Mouse (Mus musculus): Measurements from ENCODE around the gene Samm50.

DNA sequence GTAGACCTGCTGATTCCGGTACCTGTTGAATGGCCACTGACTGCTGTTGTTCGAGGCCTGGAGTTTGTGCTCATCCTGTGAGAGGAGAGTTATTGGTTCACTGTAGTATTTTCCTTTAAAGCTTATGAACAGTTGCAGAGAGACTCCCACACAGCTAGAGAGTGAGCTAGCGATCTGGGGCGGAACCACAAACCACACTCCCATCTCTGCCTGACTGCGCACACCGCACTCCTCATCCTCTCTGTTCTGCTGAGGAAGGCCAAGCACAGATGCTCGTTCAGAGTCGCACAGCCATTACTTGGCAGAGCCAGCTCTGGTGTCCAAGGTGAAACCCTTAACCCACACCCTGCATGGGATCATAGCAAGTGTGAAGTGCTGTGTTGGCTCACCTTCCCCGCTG, 13.3 kb upstream of the Samm50 start:
- no peak for TF ChIP-seq CTCF (IDR thresholded peaks at IDR 0.05; ENCODE audit: low read depth, low read length)
- TF ChIP-seq POLR2A (IDR thresholded peaks at IDR 0.05; ENCODE audit: borderline replicate concordance, low read depth, low read length) = no peak
